Mouse (Mus musculus): ENCODE measurements at regions not wholly inside any gene's neighbourhood (a gene's known extent, or its start where the extent isn't known, plus 50 kb on each side); places are given as distances from the start of the nearest gene placed in this dataset.
A peak's percentile ranks its signal among the peaks of the same experiment; 100 is the strongest.

DNA sequence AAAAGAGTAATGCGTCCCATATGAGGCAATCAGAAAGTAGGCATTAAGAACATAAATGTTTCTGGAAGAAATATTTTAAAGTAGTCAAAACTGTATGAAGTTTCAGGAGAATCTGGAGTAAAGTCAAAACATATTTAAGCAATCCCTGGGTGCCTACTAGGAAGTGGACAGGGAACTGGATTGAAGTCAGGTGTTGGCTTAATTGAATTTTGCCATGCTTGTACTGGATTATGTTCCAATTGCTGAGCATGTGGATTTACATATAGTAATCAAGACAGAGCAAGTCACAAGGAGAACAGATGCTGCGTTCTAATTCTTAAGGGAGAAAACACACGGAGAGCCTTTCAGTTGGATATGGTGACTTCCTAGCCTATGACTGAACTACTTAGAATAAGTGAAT is 259.8 kb upstream of the Robo2 start:
- H3K27me3 ChIP-seq (replicated peaks; ENCODE audit: insufficient read depth, low read length), result no peaks in the 10 kb centered on the region
- 85% methylated on average over 3 of the region's 3 CpGs for WGBS
- DNase-seq (ENCODE audit: low spot score) (no peak), ATAC-seq (no peak)
- H3K36me3 ChIP-seq (ENCODE audit: insufficient read depth, low read length), result no peaks in the 10 kb centered on the region
- H3K4me2 ChIP-seq (replicated peaks; ENCODE audit: low read depth, low read length), result no peak overlapping the region
- no peaks in the 10 kb centered on the region for H3K4me1 ChIP-seq (ENCODE audit: insufficient read depth, low read depth, low read length)
- no peak overlapping the region for H3K4me3 ChIP-seq (ENCODE audit: low read depth, low read length)
- no peaks in the 10 kb centered on the region for H3K9me3 ChIP-seq (ENCODE audit: low read length)
- no peak overlapping the region for H3K9ac ChIP-seq (replicated peaks; ENCODE audit: low read depth)
- no peak overlapping the region for H3K27ac ChIP-seq (ENCODE audit: low read length)
- TF ChIP-seq CTCF (IDR thresholded peaks at IDR 0.05), result no peak
- TF ChIP-seq EP300 (IDR thresholded peaks at IDR 0.05), result no peak

DNA sequence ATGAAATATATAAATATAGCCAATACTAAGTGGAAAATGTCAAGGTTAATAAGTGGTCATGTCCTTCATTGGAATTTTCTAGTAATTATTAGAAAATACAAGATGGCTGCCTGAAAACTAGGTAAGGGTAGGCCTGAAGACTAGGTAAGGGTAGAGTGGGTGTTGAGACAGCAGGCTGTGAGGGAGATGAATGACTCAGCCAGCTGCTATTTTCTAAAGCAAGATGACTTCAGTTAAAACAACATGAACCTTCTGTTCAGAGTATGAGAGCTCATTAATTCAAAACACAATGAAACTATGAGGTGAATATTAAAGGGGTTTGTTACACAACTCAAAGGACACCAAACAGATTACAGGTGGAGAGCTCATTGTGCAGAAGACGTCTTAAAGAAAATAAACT is 252.7 kb upstream of the Robo2 start:
- Histone ChIP-seq H3K4me1 (ENCODE audit: insufficient read depth, low read depth, low read length) (no peaks in the 10 kb centered on the region), H3K27ac (ENCODE audit: low read length) (no peak overlapping the region), H3K36me3 (ENCODE audit: insufficient read depth, low read length) (no peaks in the 10 kb centered on the region), H3K4me3 (ENCODE audit: low read depth, low read length) (no peak overlapping the region), H3K27me3 (replicated peaks; ENCODE audit: insufficient read depth, low read length) (no peaks in the 10 kb centered on the region), H3K9ac (replicated peaks; ENCODE audit: low read depth) (no peak overlapping the region), H3K9me3 (ENCODE audit: low read length) (no peaks in the 10 kb centered on the region), H3K4me2 (replicated peaks; ENCODE audit: low read depth, low read length) (no peak overlapping the region)
- 35% methylated on average over 1 of the region's 1 CpGs for WGBS
- no peak for DNase-seq (ENCODE audit: low spot score)
- ATAC-seq, result no peak
- TF ChIP-seq CTCF (IDR thresholded peaks at IDR 0.05), result no peak
- no peak for TF ChIP-seq EP300 (IDR thresholded peaks at IDR 0.05)

DNA sequence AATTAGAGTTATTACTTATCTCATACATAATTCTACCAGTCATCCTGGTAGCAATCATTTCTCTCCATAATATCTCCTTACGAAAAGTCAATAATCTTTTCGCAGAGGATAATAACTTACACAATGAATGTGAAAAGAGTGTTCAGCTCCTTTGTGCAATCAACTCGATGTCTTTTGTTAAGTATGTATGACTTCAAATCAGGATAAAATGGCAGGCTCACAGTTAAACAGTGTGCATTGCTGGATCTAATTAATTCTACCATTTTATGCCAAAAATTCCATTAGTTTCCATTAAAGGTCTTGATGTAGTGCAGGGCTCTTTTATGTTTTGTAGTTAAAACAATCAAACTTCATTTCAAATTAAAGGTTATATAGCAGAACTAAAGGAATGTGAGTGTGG is 239.6 kb upstream of the Robo2 start:
- Histone ChIP-seq H3K4me1 (ENCODE audit: insufficient read depth, low read depth, low read length) (no peaks in the 10 kb centered on the region), H3K27me3 (replicated peaks; ENCODE audit: insufficient read depth, low read length) (no peaks in the 10 kb centered on the region), H3K4me3 (ENCODE audit: low read depth, low read length) (no peak overlapping the region), H3K36me3 (ENCODE audit: insufficient read depth, low read length) (no peaks in the 10 kb centered on the region), H3K27ac (ENCODE audit: low read length) (no peak overlapping the region), H3K4me2 (replicated peaks; ENCODE audit: low read depth, low read length) (no peak overlapping the region), H3K9me3 (ENCODE audit: low read length) (no peaks in the 10 kb centered on the region), H3K9ac (replicated peaks; ENCODE audit: low read depth) (no peak overlapping the region)
- DNase-seq (ENCODE audit: low spot score) (no peak), ATAC-seq (no peak)
- TF ChIP-seq EP300 (IDR thresholded peaks at IDR 0.05) (no peak), CTCF (IDR thresholded peaks at IDR 0.05) (no peak)
- WGBS, result 86% methylated on average over 3 of the region's 3 CpGs

DNA sequence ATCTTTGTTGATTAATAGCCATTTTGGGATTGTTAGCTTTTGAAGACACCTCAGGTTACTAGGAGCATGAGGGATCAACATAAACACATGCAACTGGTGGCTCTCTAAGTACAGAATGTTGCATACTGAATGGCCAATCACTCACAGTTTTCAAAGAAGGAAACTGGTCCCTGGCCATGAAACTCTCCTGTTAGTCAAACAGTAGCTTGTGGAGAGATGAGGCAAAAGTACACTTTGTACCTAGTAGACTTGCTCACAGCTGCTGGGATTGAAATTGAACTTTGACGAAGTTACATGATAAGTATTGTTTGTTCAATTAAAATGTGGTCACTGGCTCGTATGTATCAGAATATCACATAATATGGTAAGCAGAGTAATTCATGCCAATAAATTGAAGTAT is 237.6 kb upstream of the Robo2 start:
- no peak overlapping the region for H3K27ac ChIP-seq (ENCODE audit: low read length)
- H3K9me3 ChIP-seq (ENCODE audit: low read length), result no peaks in the 10 kb centered on the region
- no peaks in the 10 kb centered on the region for H3K4me1 ChIP-seq (ENCODE audit: insufficient read depth, low read depth, low read length)
- 61% methylated on average over 2 of the region's 2 CpGs for WGBS
- no peaks in the 10 kb centered on the region for H3K36me3 ChIP-seq (ENCODE audit: insufficient read depth, low read length)
- ATAC-seq, result no peak
- no peak for DNase-seq (ENCODE audit: low spot score)
- no peak overlapping the region for H3K9ac ChIP-seq (replicated peaks; ENCODE audit: low read depth)
- no peak overlapping the region for H3K4me3 ChIP-seq (ENCODE audit: low read depth, low read length)
- H3K4me2 ChIP-seq (replicated peaks; ENCODE audit: low read depth, low read length), result no peak overlapping the region
- TF ChIP-seq CTCF (IDR thresholded peaks at IDR 0.05) (no peak), EP300 (IDR thresholded peaks at IDR 0.05) (no peak)
- no peaks in the 10 kb centered on the region for H3K27me3 ChIP-seq (replicated peaks; ENCODE audit: insufficient read depth, low read length)

DNA sequence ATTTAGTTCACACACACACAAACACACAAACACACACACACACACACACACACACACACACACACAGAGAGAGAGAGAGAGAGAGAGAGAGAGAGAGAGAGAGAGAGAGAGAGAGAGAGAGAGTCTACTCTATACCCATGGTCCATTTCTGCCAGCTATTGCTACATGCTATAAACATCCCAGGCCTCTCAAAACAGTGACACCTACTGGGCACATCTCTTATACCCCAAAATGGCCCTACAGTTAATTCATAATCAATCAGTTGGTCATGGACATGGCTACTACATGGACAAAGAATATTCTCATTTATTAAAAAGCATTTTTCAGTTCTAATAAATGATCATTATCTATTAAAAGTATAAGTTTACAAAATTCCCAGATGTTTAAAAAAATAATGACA is 236.8 kb upstream of the Robo2 start:
- Histone ChIP-seq H3K27ac (ENCODE audit: low read length) (no peak overlapping the region), H3K4me2 (replicated peaks; ENCODE audit: low read depth, low read length) (no peak overlapping the region), H3K9me3 (ENCODE audit: low read length) (no peaks in the 10 kb centered on the region), H3K27me3 (replicated peaks; ENCODE audit: insufficient read depth, low read length) (no peaks in the 10 kb centered on the region), H3K4me3 (ENCODE audit: low read depth, low read length) (no peak overlapping the region), H3K9ac (replicated peaks; ENCODE audit: low read depth) (no peak overlapping the region), H3K4me1 (ENCODE audit: insufficient read depth, low read depth, low read length) (no peaks in the 10 kb centered on the region), H3K36me3 (ENCODE audit: insufficient read depth, low read length) (no peaks in the 10 kb centered on the region)
- ATAC-seq (no peak), DNase-seq (ENCODE audit: low spot score) (peak; percentile 8)
- peak; percentile 24 for TF ChIP-seq CTCF (IDR thresholded peaks at IDR 0.05)
- TF ChIP-seq EP300 (IDR thresholded peaks at IDR 0.05), result no peak

DNA sequence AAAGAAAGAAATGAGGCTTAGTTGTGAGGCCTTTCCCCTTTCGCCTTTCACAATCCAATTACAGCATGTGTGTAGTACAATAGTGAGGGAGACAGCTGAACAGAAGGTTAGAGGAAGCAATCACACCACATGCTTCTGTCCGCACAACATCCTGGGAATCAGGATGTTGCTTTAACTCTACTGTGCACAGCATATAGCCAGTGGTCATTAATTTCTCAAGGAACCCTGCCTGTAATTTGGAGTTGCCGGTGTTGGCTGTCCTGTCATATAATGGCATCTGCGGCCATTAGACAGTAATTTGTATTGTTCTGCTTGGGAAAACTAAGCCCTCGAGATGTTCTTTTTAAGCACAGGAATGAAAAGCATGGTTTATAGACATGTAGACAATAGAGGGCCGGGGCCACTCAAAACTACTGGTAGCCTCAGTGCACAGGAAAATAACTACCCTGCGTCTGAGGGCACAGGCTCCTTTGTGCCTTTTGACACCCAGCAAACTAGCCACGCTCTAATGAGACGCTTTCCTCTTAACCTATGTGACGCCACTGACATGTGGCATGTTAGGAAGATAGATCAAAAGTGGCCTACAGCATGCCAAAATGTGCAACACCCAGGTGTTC is 233.2 kb upstream of the Robo2 start:
- no peak for DNase-seq (ENCODE audit: low spot score)
- Histone ChIP-seq H3K4me1 (ENCODE audit: insufficient read depth, low read depth, low read length) (no peaks in the 10 kb centered on the region), H3K27me3 (replicated peaks; ENCODE audit: insufficient read depth, low read length) (no peaks in the 10 kb centered on the region), H3K4me3 (ENCODE audit: low read depth, low read length) (no peak overlapping the region), H3K9ac (replicated peaks; ENCODE audit: low read depth) (no peak overlapping the region), H3K9me3 (ENCODE audit: low read length) (no peaks in the 10 kb centered on the region), H3K27ac (ENCODE audit: low read length) (no peak overlapping the region), H3K36me3 (ENCODE audit: insufficient read depth, low read length) (no peaks in the 10 kb centered on the region), H3K4me2 (replicated peaks; ENCODE audit: low read depth, low read length) (no peak overlapping the region)
- WGBS, result 74% methylated on average over 10 of the region's 10 CpGs
- no peak for ATAC-seq
- TF ChIP-seq CTCF (IDR thresholded peaks at IDR 0.05) (no peak), EP300 (IDR thresholded peaks at IDR 0.05) (no peak)

DNA sequence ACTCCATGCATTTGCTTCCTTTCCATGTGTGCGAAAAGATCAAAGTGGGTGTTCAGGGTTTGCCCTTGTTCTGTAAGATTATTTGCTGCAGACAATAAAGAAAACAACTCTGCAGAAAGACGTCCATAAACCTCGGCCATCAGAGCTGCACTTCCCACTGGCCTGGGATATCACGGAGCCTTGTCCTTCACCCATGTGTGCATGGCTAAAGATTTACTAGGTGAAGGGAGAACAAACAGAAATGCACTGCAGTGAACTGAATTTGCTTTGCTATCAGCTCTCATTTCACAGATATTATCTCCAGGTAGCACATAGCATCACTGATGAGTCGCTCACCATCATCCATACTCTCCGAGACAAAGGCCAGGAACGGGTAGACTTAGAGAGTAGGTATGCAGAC is 228.2 kb upstream of the Robo2 start:
- ATAC-seq (no peak), DNase-seq (ENCODE audit: low spot score) (no peak)
- no peaks in the 10 kb centered on the region for H3K36me3 ChIP-seq (ENCODE audit: insufficient read depth, low read length)
- H3K27me3 ChIP-seq (replicated peaks; ENCODE audit: insufficient read depth, low read length), result no peaks in the 10 kb centered on the region
- 55% methylated on average over 7 of the region's 7 CpGs for WGBS
- H3K9ac ChIP-seq (replicated peaks; ENCODE audit: low read depth), result no peak overlapping the region
- H3K4me2 ChIP-seq (replicated peaks; ENCODE audit: low read depth, low read length), result no peak overlapping the region
- no peaks in the 10 kb centered on the region for H3K4me1 ChIP-seq (ENCODE audit: insufficient read depth, low read depth, low read length)
- H3K9me3 ChIP-seq (ENCODE audit: low read length), result no peaks in the 10 kb centered on the region
- H3K4me3 ChIP-seq (ENCODE audit: low read depth, low read length), result no peak overlapping the region
- no peak overlapping the region for H3K27ac ChIP-seq (ENCODE audit: low read length)
- TF ChIP-seq EP300 (IDR thresholded peaks at IDR 0.05) (no peak), CTCF (IDR thresholded peaks at IDR 0.05) (no peak)
